Mouse (Mus musculus) embryonic facial prominence, embryonic 15.5 days (tissue): Measurements from ENCODE around the gene 4933421I07Rik. TPM values are rescaled to one million over a fixed set of nuclear protein-coding genes. Genes with fewer than 3 reads are reported as not detected.

Experiments used
- ATAC-seq: fragments of 200-750 bp; cut with Nextera tagmentation; 2 replicates; pipeline ENCODE4 v1.8.0; 2017; ENCODE audit warnings: low read depth, moderate TSS enrichment; ENCODE audit not compliant: insufficient number of reproducible peaks, low FRiP score, low TSS enrichment
- H3K27ac ChIP-seq: fragments of 300-500 bp; sonication (generic); replicated peaks from 2 replicates; pipeline ENCODE4 v1.5.1; 2015; ENCODE audit warnings: mild to moderate bottlenecking, inconsistent platforms
- H3K27me3 ChIP-seq: fragments of 300-500 bp; sonication (generic); 2 replicates; pipeline ENCODE4 v1.6.1; 2015; ENCODE audit warnings: inconsistent platforms
- H3K36me3 ChIP-seq: fragments of 300-500 bp; sonication (generic); 2 replicates; pipeline ENCODE4 v1.6.1; 2015; ENCODE audit warnings: mild to moderate bottlenecking, inconsistent platforms
- H3K4me1 ChIP-seq: fragments of 300-500 bp; sonication (generic); 2 replicates; pipeline ENCODE4 v1.6.1; 2015; ENCODE audit warnings: inconsistent platforms
- H3K4me2 ChIP-seq: fragments of 300-500 bp; sonication (generic); replicated peaks from 2 replicates; pipeline ENCODE4 v1.6.1; 2015; ENCODE audit warnings: mild to moderate bottlenecking, inconsistent platforms
- H3K4me3 ChIP-seq: fragments of 300-500 bp; sonication (generic); replicated peaks from 2 replicates; pipeline ENCODE4 v1.5.1; 2015; ENCODE audit warnings: mild to moderate bottlenecking, inconsistent platforms
- H3K9ac ChIP-seq: fragments of 300-500 bp; sonication (generic); 2 replicates; pipeline ENCODE4 v1.6.1; 2015; ENCODE audit warnings: inconsistent platforms
- H3K9me3 ChIP-seq: fragments of 300-500 bp; sonication (generic); replicated peaks from 2 replicates; pipeline ENCODE4 v1.6.1; 2016; ENCODE audit warnings: inconsistent platforms
- WGBS: fragments of 180-500 bp; shearing (Covaris S2); methylation state at CpG from one replicate; pipeline ENCODE4 v1.1.7; 2015; 5-methylcytosine and 5-hydroxymethylcytosine counted together
- polyA plus RNA-seq: library from polyadenylated mRNA; unstranded; fragments of >200 nt; fragmentation: Nextera tagmentation; extraction: Ambion mirVana; gene quantifications from 2 replicates; pipeline ENCODE4 v1.2.1, GENCODE M21; 2015

The 4933421I07Rik gene
- polyA plus RNA-seq = not detected in 2 replicates

DNA sequence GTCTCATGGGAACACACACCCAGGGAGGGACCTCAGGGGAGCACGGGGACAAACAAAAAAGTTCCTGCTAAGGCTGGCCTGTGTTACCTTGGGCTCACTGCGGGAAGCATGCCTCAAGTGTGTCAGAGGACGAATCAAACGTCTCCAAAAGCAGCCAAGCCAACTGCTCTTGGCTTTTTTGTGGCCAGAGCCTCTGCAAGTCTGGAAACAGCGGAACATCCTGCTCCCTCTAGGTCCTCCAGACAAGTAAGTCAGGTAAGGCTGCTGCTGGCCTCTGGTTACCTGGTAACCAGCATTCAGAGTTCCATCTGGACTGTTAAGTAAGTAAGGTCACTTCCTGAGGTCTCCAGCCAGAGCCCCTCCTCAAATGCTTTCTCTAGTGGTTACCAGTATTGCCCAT is at the start of gene 4933421I07Rik:
4933421I07Rik (minus strand) TSS at position 271 of the 400 bp plus-strand sequence.
- H3K4me1 ChIP-seq = no peaks in the 10 kb centered on the region
- no peaks in the 10 kb centered on the region for H3K36me3 ChIP-seq
- H3K4me2 ChIP-seq = no peak within 1 kb of the TSS
- H3K9ac ChIP-seq = no peak within 1 kb of the TSS
- peaks cover 11% of the 10 kb centered on the region for H3K9me3 ChIP-seq
- H3K27ac ChIP-seq = no peak within 1 kb of the TSS
- H3K4me3 ChIP-seq = no peak within 1 kb of the TSS
- WGBS = 63% methylated on average over 5 of the region's 5 CpGs
- no peaks in the 10 kb centered on the region for H3K27me3 ChIP-seq
- ATAC-seq = no peak

DNA sequence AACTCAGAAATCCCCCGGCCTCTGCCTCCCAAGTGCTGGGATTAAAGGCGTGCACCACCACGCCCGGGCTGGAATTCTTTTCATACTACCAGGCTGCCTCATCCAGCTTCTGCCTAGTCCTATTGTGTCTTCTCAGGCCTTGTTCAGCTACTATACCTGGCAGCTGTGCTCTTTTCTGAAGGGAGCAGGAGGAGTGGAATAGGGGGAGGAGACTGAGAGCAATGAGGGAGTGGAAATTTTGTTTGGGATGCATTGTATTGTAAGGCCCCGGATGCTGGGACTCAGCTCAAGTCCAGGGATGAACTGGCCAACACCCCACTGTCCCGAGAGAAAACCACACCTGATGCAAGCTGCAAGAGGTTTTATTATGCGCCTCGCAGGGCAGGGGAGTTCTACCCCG is 49.4 kb upstream of the 4933421I07Rik start:
- Histone ChIP-seq H3K27ac (no peak overlapping the region), H3K4me3 (no peak overlapping the region), H3K27me3 (no peaks in the 10 kb centered on the region), H3K9me3 (no peaks in the 10 kb centered on the region), H3K4me2 (no peak overlapping the region), H3K4me1 (no peaks in the 10 kb centered on the region), H3K9ac (no peak overlapping the region), H3K36me3 (peaks cover 20% of the 10 kb centered on the region)
- WGBS = 91% methylated on average over 9 of the region's 9 CpGs
- ATAC-seq = no peak

- WGBS = 90% methylated on average over 1 of the region's 1 CpGs
- ATAC-seq = no peak
Measured at GRCm38 (mm10) chr7:42496202-42496601, 48.3 kb upstream of the 4933421I07Rik start.

DNA sequence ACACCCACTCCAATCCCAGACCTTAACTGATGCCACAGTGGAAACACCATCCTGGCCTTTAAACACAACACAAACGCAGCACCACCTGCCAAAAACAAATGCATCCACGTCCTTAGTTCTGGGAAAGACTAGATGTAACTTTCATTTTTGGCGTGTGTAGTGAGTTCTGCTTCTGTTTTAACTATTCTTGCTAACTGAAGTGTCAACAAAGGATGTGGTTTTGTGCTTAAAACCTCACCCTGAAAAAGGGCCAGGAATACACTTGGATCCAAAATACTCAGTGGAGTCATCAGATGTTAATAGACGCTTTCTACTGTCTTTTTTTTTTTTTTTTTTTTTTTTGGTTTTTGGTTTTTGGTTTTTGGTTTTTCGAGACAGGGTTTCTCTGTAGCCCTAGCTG is 42.9 kb upstream of the 4933421I07Rik start:
- no peaks in the 10 kb centered on the region for H3K4me1 ChIP-seq
- H3K9me3 ChIP-seq = no peaks in the 10 kb centered on the region
- no peaks in the 10 kb centered on the region for H3K27me3 ChIP-seq
- peaks cover 23% of the 10 kb centered on the region; the same call in 1 of the 2 replicates for H3K36me3 ChIP-seq
- H3K4me3 ChIP-seq = no peak overlapping the region
- H3K4me2 ChIP-seq = no peak overlapping the region
- WGBS = 85% methylated on average over 5 of the region's 5 CpGs
- ATAC-seq = no peak
- H3K9ac ChIP-seq = no peak overlapping the region
- H3K27ac ChIP-seq = no peak overlapping the region

More at GRCm38 (mm10) chr7:42496202-42496601, 48.3 kb upstream of the 4933421I07Rik start:
- peaks cover 18% of the 10 kb centered on the region for H3K36me3 ChIP-seq
- H3K4me1 ChIP-seq = no peaks in the 10 kb centered on the region
- no peaks in the 10 kb centered on the region for H3K9me3 ChIP-seq
- H3K9ac ChIP-seq = no peak overlapping the region
- no peak overlapping the region for H3K4me2 ChIP-seq
- H3K4me3 ChIP-seq = no peak overlapping the region
- no peak overlapping the region for H3K27ac ChIP-seq
- no peaks in the 10 kb centered on the region for H3K27me3 ChIP-seq

DNA sequence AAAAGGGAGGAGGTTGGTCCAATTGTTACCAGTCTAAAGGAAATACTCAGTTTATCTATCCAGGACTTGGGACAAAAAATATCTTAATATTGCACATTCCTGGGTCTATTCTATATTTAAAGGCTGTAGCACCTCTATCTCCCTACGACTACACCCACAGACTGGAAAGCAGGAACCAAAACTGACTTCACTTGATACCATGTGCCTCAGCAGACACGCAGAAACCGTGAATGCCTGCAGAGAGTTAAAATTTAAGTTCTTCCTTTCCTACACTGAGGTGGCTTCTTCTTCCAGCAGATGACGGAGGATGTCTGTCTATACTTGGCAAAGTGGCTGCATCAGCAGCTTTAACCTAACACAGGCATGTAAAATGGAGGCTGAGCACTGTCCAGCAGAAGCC is 42.4 kb upstream of the 4933421I07Rik start:
- Histone ChIP-seq H3K9ac (no peak overlapping the region), H3K4me1 (no peaks in the 10 kb centered on the region), H3K27ac (no peak overlapping the region), H3K36me3 (peaks cover 27% of the 10 kb centered on the region; the same call in 1 of the 2 replicates), H3K4me2 (no peak overlapping the region), H3K9me3 (no peaks in the 10 kb centered on the region), H3K27me3 (no peaks in the 10 kb centered on the region), H3K4me3 (no peak overlapping the region)
- WGBS = 92% methylated on average over 4 of the region's 4 CpGs
- ATAC-seq = no peak

GRCm38 (mm10) chr7:42454640-42455039 is 6.7 kb upstream of the 4933421I07Rik start:
- Histone ChIP-seq H3K9ac (no peak overlapping the region), H3K36me3 (no peaks in the 10 kb centered on the region), H3K27me3 (no peaks in the 10 kb centered on the region), H3K9me3 (no peaks in the 10 kb centered on the region; the same call in 1 of the 2 replicates), H3K4me1 (no peaks in the 10 kb centered on the region), H3K27ac (no peak overlapping the region), H3K4me2 (no peak overlapping the region), H3K4me3 (no peak overlapping the region)
- WGBS = 59% methylated on average over 4 of the region's 4 CpGs
- ATAC-seq = no peak

- H3K27ac ChIP-seq = no peak overlapping the region
- no peak overlapping the region for H3K4me3 ChIP-seq
- no peaks in the 10 kb centered on the region for H3K4me1 ChIP-seq
- H3K9ac ChIP-seq = no peak overlapping the region
- no peak overlapping the region for H3K4me2 ChIP-seq
- no peaks in the 10 kb centered on the region for H3K36me3 ChIP-seq
- peaks cover 11% of the 10 kb centered on the region for H3K9me3 ChIP-seq
- no peaks in the 10 kb centered on the region for H3K27me3 ChIP-seq
- WGBS = 42% methylated on average over 3 of the region's 3 CpGs
- ATAC-seq = no peak
Measured at GRCm38 (mm10) chr7:42450618-42451017, 2.7 kb upstream of the 4933421I07Rik start.

- Histone ChIP-seq H3K4me3 (no peak overlapping the region), H3K9me3 (peaks cover 11% of the 10 kb centered on the region), H3K36me3 (no peaks in the 10 kb centered on the region), H3K27me3 (no peaks in the 10 kb centered on the region), H3K4me1 (no peaks in the 10 kb centered on the region), H3K9ac (no peak overlapping the region), H3K4me2 (no peak overlapping the region), H3K27ac (no peak overlapping the region)
- WGBS = 81% methylated on average over 9 of the region's 9 CpGs
- ATAC-seq = no peak
Measured at GRCm38 (mm10) chr7:42447352-42447751, 568 bp downstream of the 4933421I07Rik start.

Other genes starting within 250 kb of the 4933421I07Rik start
- not detected in 2 replicates for gene Vmn2r61, start 188.1 kb downstream of the 4933421I07Rik start, polyA plus RNA-seq
- gene Zfp141, start 57.6 kb upstream of the 4933421I07Rik start, polyA plus RNA-seq = 9.0 and 9.7 TPM in 2 replicates
- not detected in 2 replicates for gene Gm21028, start 130.5 kb upstream of the 4933421I07Rik start, polyA plus RNA-seq
- gene Zfp977, start 144.4 kb upstream of the 4933421I07Rik start, polyA plus RNA-seq = 1.4 and 1.5 TPM in 2 replicates
- gene Zfp976, start 194.5 kb upstream of the 4933421I07Rik start, polyA plus RNA-seq = 2.2 and 2.9 TPM in 2 replicates
- gene Zfp975, start 244.6 kb upstream of the 4933421I07Rik start, polyA plus RNA-seq = 6.2 and 7.0 TPM in 2 replicates